Mouse (Mus musculus) lung, adult 10 weeks (tissue): ENCODE measurements around the gene Dyrk4. TPM values are rescaled to one million over a fixed set of nuclear protein-coding genes. Genes with fewer than 3 reads are reported as not detected.

Experiments
- polyA plus RNA-seq: library from polyadenylated mRNA; stranded (reverse); fragments of 350-450 nt; fragmentation: Illumina TruSeq; extraction: RNeasy Lipid Tissue Mini Kit (QIAGEN cat#74804); gene quantifications from one replicate; pipeline ENCODE4 v1.2.3, GENCODE M21; 2014; ENCODE audit warnings: low read depth, low replicate concordance; ENCODE audit not compliant: insufficient read depth

The Dyrk4 gene
- 0.23 TPM for polyA plus RNA-seq

GRCm38 (mm10) chr6:126921111-126921881, at the start of gene Dyrk4:
Gene Dyrk4, minus strand, starts transcription at chr6:126921839.

GRCm38 (mm10) chr6:126939487-126940171, 18.0 kb upstream of the Dyrk4 start, which contains the start of the genes Rad51ap1 and D6Wsu163e:
Gene Rad51ap1, minus strand, starts transcription at chr6:126939587.
Gene D6Wsu163e, plus strand, starts transcription at chr6:126939962.

GRCm38 (mm10) chr6:126852881-126853280, 68.8 kb downstream of the Dyrk4 start, which contains the start of gene Akap3:
Gene Akap3, plus strand, starts transcription at chr6:126853098.

GRCm38 (mm10) chr6:126848712-126849704, 72.6 kb downstream of the Dyrk4 start, which contains the start of gene Ndufa9:
Gene Ndufa9, minus strand, starts transcription at chr6:126849136.

Other genes with a start within 250 kb of the Dyrk4 start
- gene Kcna6, start 181.2 kb downstream of the Dyrk4 start, polyA plus RNA-seq: 0.37 TPM
- 76.1 TPM for gene Ndufa9, start 72.7 kb downstream of the Dyrk4 start, polyA plus RNA-seq
- not detected for gene Akap3, start 68.7 kb downstream of the Dyrk4 start, polyA plus RNA-seq
- gene Rad51ap1, start 17.7 kb upstream of the Dyrk4 start, polyA plus RNA-seq: 0.44 TPM
- 12.3 TPM for gene D6Wsu163e, start 18.1 kb upstream of the Dyrk4 start, polyA plus RNA-seq
- gene Fgf6, start 93.7 kb upstream of the Dyrk4 start, polyA plus RNA-seq: not detected
- gene Fgf23, start 151.1 kb upstream of the Dyrk4 start, polyA plus RNA-seq: not detected
- gene Tigar, start 187.7 kb upstream of the Dyrk4 start, polyA plus RNA-seq: 3.7 TPM
- gene Ccnd2, start 230.4 kb upstream of the Dyrk4 start, polyA plus RNA-seq: 21.0 TPM